Mouse (Mus musculus) hindbrain, embryonic 15.5 days (tissue): Measurements from ENCODE around the gene Cacnb2. TPM values are rescaled to one million over a fixed set of nuclear protein-coding genes. Genes with fewer than 3 reads are reported as not detected.

ENCODE experiments used
- ATAC-seq: fragments of 200-750 bp; cut with Nextera tagmentation; 2 replicates; pipeline ENCODE4 v1.8.0; 2017; ENCODE audit warnings: low read depth, moderate number of reproducible peaks, moderate TSS enrichment; ENCODE audit not compliant: low FRiP score
- H3K27ac ChIP-seq: fragments of 300-500 bp; sonication (generic); replicated peaks from 2 replicates; pipeline ENCODE4 v1.5.1; 2015; ENCODE audit warnings: mild to moderate bottlenecking, inconsistent platforms
- H3K27me3 ChIP-seq: fragments of 300-500 bp; sonication (generic); 2 replicates; pipeline ENCODE4 v1.6.1; 2015; ENCODE audit warnings: control low read depth, inconsistent platforms
- H3K36me3 ChIP-seq: fragments of 300-500 bp; sonication (generic); 2 replicates; pipeline ENCODE4 v1.6.1; 2015; ENCODE audit warnings: control low read depth, inconsistent platforms
- H3K4me1 ChIP-seq: fragments of 300-500 bp; sonication (generic); replicated peaks from 2 replicates; pipeline ENCODE4 v1.6.1; 2015; ENCODE audit warnings: control low read depth, inconsistent platforms
- H3K4me2 ChIP-seq: fragments of 300-500 bp; sonication (generic); 2 replicates; pipeline ENCODE4 v1.6.1; 2015; ENCODE audit warnings: moderate library complexity, mild to moderate bottlenecking, inconsistent platforms
- H3K4me3 ChIP-seq: fragments of 300-500 bp; sonication (generic); 2 replicates; pipeline ENCODE4 v1.5.1; 2015; ENCODE audit warnings: mild to moderate bottlenecking, inconsistent platforms
- H3K9ac ChIP-seq: fragments of 300-500 bp; sonication (generic); 2 replicates; pipeline ENCODE4 v1.6.1; 2015; ENCODE audit warnings: inconsistent platforms
- H3K9me3 ChIP-seq: fragments of 300-500 bp; sonication (generic); 2 replicates; pipeline ENCODE4 v1.6.1; 2016; ENCODE audit warnings: control low read depth, inconsistent platforms
- WGBS: fragments of 180-500 bp; shearing (Covaris S2); methylation state at CpG from one replicate; pipeline ENCODE4 v1.1.7; 2015; 5-methylcytosine and 5-hydroxymethylcytosine counted together
- polyA plus RNA-seq: library from polyadenylated mRNA; unstranded; fragments of >200 nt; fragmentation: Nextera tagmentation; extraction: Ambion mirVana; gene quantifications from 2 replicates; pipeline ENCODE4 v1.2.1, GENCODE M21; 2015

Gene Cacnb2
- polyA plus RNA-seq, 1 experiment from 2014 or later = 7.5 TPM

- 88% methylated on average over 3 of the region's 3 CpGs for WGBS
These were observed 340.9 kb downstream of the Cacnb2 start for GRCm38 (mm10) chr2:14943691-14944357.

GRCm38 (mm10) chr2:14953090-14953489, 350.2 kb downstream of the Cacnb2 start:
- no peaks in the 10 kb centered on the region for H3K9me3 ChIP-seq
- no peak overlapping the region for H3K4me3 ChIP-seq
- no peaks in the 10 kb centered on the region for H3K36me3 ChIP-seq
- no peaks in the 10 kb centered on the region for H3K4me1 ChIP-seq
- H3K9ac ChIP-seq = no peak overlapping the region
- no peak for ATAC-seq
- no peak overlapping the region for H3K4me2 ChIP-seq
- H3K27me3 ChIP-seq = no peaks in the 10 kb centered on the region
- WGBS = 40% methylated on average over 2 of the region's 2 CpGs
- H3K27ac ChIP-seq = no peak overlapping the region

More at GRCm38 (mm10) chr2:14943691-14944357, 340.9 kb downstream of the Cacnb2 start:
- H3K9ac ChIP-seq = no peak overlapping the region
- no peaks in the 10 kb centered on the region for H3K4me1 ChIP-seq
- no peaks in the 10 kb centered on the region for H3K9me3 ChIP-seq
- no peak overlapping the region for H3K4me3 ChIP-seq
- no peak overlapping the region for H3K27ac ChIP-seq
- ATAC-seq = no peak
- no peaks in the 10 kb centered on the region for H3K36me3 ChIP-seq
- H3K27me3 ChIP-seq = no peaks in the 10 kb centered on the region
- no peak overlapping the region for H3K4me2 ChIP-seq

GRCm38 (mm10) chr2:14960963-14961488, 358.1 kb downstream of the Cacnb2 start:
- no peaks in the 10 kb centered on the region for H3K9me3 ChIP-seq
- H3K27me3 ChIP-seq = no peaks in the 10 kb centered on the region
- ATAC-seq = no peak
- no peak overlapping the region for H3K9ac ChIP-seq
- 95% methylated on average over 1 of the region's 1 CpGs for WGBS
- no peak overlapping the region for H3K4me3 ChIP-seq
- H3K27ac ChIP-seq = no peak overlapping the region
- no peaks in the 10 kb centered on the region for H3K36me3 ChIP-seq
- no peaks in the 10 kb centered on the region for H3K4me1 ChIP-seq
- no peak overlapping the region for H3K4me2 ChIP-seq

GRCm38 (mm10) chr2:14961493-14961892, 358.6 kb downstream of the Cacnb2 start:
- H3K9me3 ChIP-seq = no peaks in the 10 kb centered on the region
- WGBS = 90% methylated on average over 2 of the region's 2 CpGs
- H3K36me3 ChIP-seq = no peaks in the 10 kb centered on the region
- H3K4me2 ChIP-seq = no peak overlapping the region
- no peak for ATAC-seq
- H3K27me3 ChIP-seq = no peaks in the 10 kb centered on the region
- no peak overlapping the region for H3K4me3 ChIP-seq
- H3K4me1 ChIP-seq = no peaks in the 10 kb centered on the region
- no peak overlapping the region for H3K27ac ChIP-seq
- no peak overlapping the region for H3K9ac ChIP-seq

- Histone ChIP-seq H3K4me2 (no peak overlapping the region), H3K27me3 (no peaks in the 10 kb centered on the region), H3K4me1 (no peaks in the 10 kb centered on the region), H3K27ac (no peak overlapping the region), H3K9ac (no peak overlapping the region), H3K9me3 (no peaks in the 10 kb centered on the region), H3K36me3 (peaks cover 22% of the 10 kb centered on the region), H3K4me3 (no peak overlapping the region)
- WGBS = 89% methylated on average over 11 of the region's 11 CpGs
- ATAC-seq = no peak
These were observed 381.1 kb downstream of the Cacnb2 start for GRCm38 (mm10) chr2:14984029-14984428.

- Histone ChIP-seq H3K4me1 (no peaks in the 10 kb centered on the region), H3K27me3 (no peaks in the 10 kb centered on the region), H3K4me3 (no peak overlapping the region), H3K36me3 (peaks cover 19% of the 10 kb centered on the region), H3K27ac (no peak overlapping the region), H3K4me2 (no peak overlapping the region), H3K9ac (no peak overlapping the region), H3K9me3 (no peaks in the 10 kb centered on the region)
- WGBS = 91% methylated on average over 4 of the region's 4 CpGs
- no peak for ATAC-seq
These were observed 385.6 kb downstream of the Cacnb2 start for GRCm38 (mm10) chr2:14988451-14988850.

GRCm38 (mm10) chr2:14989350-14989749, 386.5 kb downstream of the Cacnb2 start:
- H3K27me3 ChIP-seq = no peaks in the 10 kb centered on the region
- no peak overlapping the region for H3K9ac ChIP-seq
- ATAC-seq = no peak
- 90% methylated on average over 4 of the region's 4 CpGs for WGBS
- H3K4me2 ChIP-seq = no peak overlapping the region
- no peak overlapping the region for H3K4me3 ChIP-seq
- H3K9me3 ChIP-seq = no peaks in the 10 kb centered on the region
- H3K4me1 ChIP-seq = no peaks in the 10 kb centered on the region
- peaks cover 16% of the 10 kb centered on the region for H3K36me3 ChIP-seq
- no peak overlapping the region for H3K27ac ChIP-seq

- Histone ChIP-seq H3K4me2 (no peak overlapping the region), H3K27me3 (no peaks in the 10 kb centered on the region), H3K36me3 (peaks cover 10% of the 10 kb centered on the region; the same call in 1 of the 2 replicates), H3K4me1 (no peaks in the 10 kb centered on the region), H3K4me3 (no peak overlapping the region), H3K9me3 (no peaks in the 10 kb centered on the region), H3K27ac (no peak overlapping the region), H3K9ac (no peak overlapping the region)
- ATAC-seq = no peak
- WGBS = 90% methylated on average over 4 of the region's 4 CpGs
These were observed 389.6 kb downstream of the Cacnb2 start for GRCm38 (mm10) chr2:14992531-14992930.

- H3K4me2 ChIP-seq = no peak overlapping the region
- no peaks in the 10 kb centered on the region for H3K27me3 ChIP-seq
- no peak overlapping the region for H3K27ac ChIP-seq
- WGBS = 55% methylated on average over 4 of the region's 4 CpGs
- ATAC-seq = no peak
- peaks cover 10% of the 10 kb centered on the region; the same call in 1 of the 2 replicates for H3K36me3 ChIP-seq
- no peaks in the 10 kb centered on the region for H3K4me1 ChIP-seq
- no peak overlapping the region for H3K9ac ChIP-seq
- H3K9me3 ChIP-seq = no peaks in the 10 kb centered on the region
- no peak overlapping the region for H3K4me3 ChIP-seq
These were observed 393.1 kb downstream of the Cacnb2 start for GRCm38 (mm10) chr2:14996036-14996435.

GRCm38 (mm10) chr2:14997836-14998235, 394.9 kb downstream of the Cacnb2 start:
- Histone ChIP-seq H3K4me1 (no peaks in the 10 kb centered on the region), H3K27me3 (no peaks in the 10 kb centered on the region), H3K27ac (no peak overlapping the region), H3K4me2 (no peak overlapping the region), H3K4me3 (no peak overlapping the region), H3K36me3 (peaks cover 6% of the 10 kb centered on the region; the same call in 1 of the 2 replicates), H3K9ac (no peak overlapping the region), H3K9me3 (no peaks in the 10 kb centered on the region)
- no peak for ATAC-seq
- WGBS = 90% methylated on average over 5 of the region's 5 CpGs

- H3K9me3 ChIP-seq = no peaks in the 10 kb centered on the region
- H3K9ac ChIP-seq = no peak overlapping the region
- no peaks in the 10 kb centered on the region for H3K27me3 ChIP-seq
- 69% methylated on average over 3 of the region's 3 CpGs for WGBS
- H3K36me3 ChIP-seq = peaks cover 25% of the 10 kb centered on the region
- H3K4me1 ChIP-seq = no peaks in the 10 kb centered on the region
- no peak overlapping the region for H3K27ac ChIP-seq
- ATAC-seq = no peak
- H3K4me2 ChIP-seq = no peak overlapping the region
- H3K4me3 ChIP-seq = no peak overlapping the region
These were observed 404.6 kb downstream of the Cacnb2 start for GRCm38 (mm10) chr2:15007531-15007930.

- no peak overlapping the region for H3K4me3 ChIP-seq
- H3K4me1 ChIP-seq = no peaks in the 10 kb centered on the region
- 83% methylated on average over 1 of the region's 1 CpGs for WGBS
- no peak overlapping the region for H3K27ac ChIP-seq
- H3K36me3 ChIP-seq = peaks cover 25% of the 10 kb centered on the region
- H3K27me3 ChIP-seq = no peaks in the 10 kb centered on the region
- H3K9ac ChIP-seq = no peak overlapping the region
- no peaks in the 10 kb centered on the region for H3K9me3 ChIP-seq
- ATAC-seq = no peak
- no peak overlapping the region for H3K4me2 ChIP-seq
These were observed 405.2 kb downstream of the Cacnb2 start for GRCm38 (mm10) chr2:15008072-15008471.

GRCm38 (mm10) chr2:15026817-15027216, 423.9 kb downstream of the Cacnb2 start:
- no peaks in the 10 kb centered on the region for H3K27me3 ChIP-seq
- peaks cover 12% of the 10 kb centered on the region; the same call in 1 of the 2 replicates for H3K36me3 ChIP-seq
- no peak for ATAC-seq
- no peak overlapping the region for H3K27ac ChIP-seq
- no peak overlapping the region for H3K4me2 ChIP-seq
- H3K4me3 ChIP-seq = no peak overlapping the region
- no peak overlapping the region for H3K9ac ChIP-seq
- WGBS = 95% methylated on average over 3 of the region's 3 CpGs
- no peaks in the 10 kb centered on the region for H3K4me1 ChIP-seq
- no peaks in the 10 kb centered on the region for H3K9me3 ChIP-seq
